Mouse (Mus musculus) hindbrain, embryonic 10.5 days (tissue): ENCODE data around the gene Mylk3. TPM values are rescaled to one million over a fixed set of nuclear protein-coding genes. Genes with fewer than 3 reads are reported as not detected.
A peak's percentile ranks its signal among the peaks of the same experiment; 100 is the strongest.

Experiments
- DNase-seq: peaks from one replicate; pipeline ENCODE4 v3.0.0-alpha.2; 2017; ENCODE audit warnings: low spot score
- H3K27ac ChIP-seq: fragments of 300-500 bp; sonication (generic); 2 replicates; pipeline ENCODE4 v1.5.1; 2016; ENCODE audit warnings: mild to moderate bottlenecking, moderate library complexity
- H3K27me3 ChIP-seq: fragments of 300-500 bp; sonication (generic); 2 replicates; pipeline ENCODE4 v1.6.1; 2016; ENCODE audit warnings: mild to moderate bottlenecking; ENCODE audit not compliant: poor library complexity, insufficient read depth, severe bottlenecking
- H3K36me3 ChIP-seq: fragments of 300-500 bp; sonication (generic); 2 replicates; pipeline ENCODE4 v1.6.1; 2016; ENCODE audit warnings: mild to moderate bottlenecking, moderate library complexity
- H3K4me1 ChIP-seq: fragments of 300-500 bp; sonication (generic); replicated peaks from 2 replicates; pipeline ENCODE4 v1.6.1; 2016; ENCODE audit warnings: mild to moderate bottlenecking
- H3K4me3 ChIP-seq: fragments of 300-500 bp; sonication (generic); 2 replicates; pipeline ENCODE4 v1.5.1; 2016; ENCODE audit warnings: mild to moderate bottlenecking, moderate library complexity
- H3K9me3 ChIP-seq: fragments of 300-500 bp; sonication (generic); 2 replicates; pipeline ENCODE4 v1.6.1; 2016; ENCODE audit warnings: mild to moderate bottlenecking, moderate library complexity
- WGBS: fragments of 180-500 bp; shearing (Covaris S2); methylation state at CpG from one replicate; pipeline ENCODE4 v1.1.7; 2016; 5-methylcytosine and 5-hydroxymethylcytosine counted together
- polyA plus RNA-seq: library from polyadenylated mRNA; unstranded; fragments of >200 nt; fragmentation: Nextera tagmentation; extraction: Ambion mirVana; gene quantifications from 2 replicates; pipeline ENCODE4 v1.2.1, GENCODE M21; 2016

Mylk3 gene
- polyA plus RNA-seq: 1.2 and 1.3 TPM in 2 replicates

DNA sequence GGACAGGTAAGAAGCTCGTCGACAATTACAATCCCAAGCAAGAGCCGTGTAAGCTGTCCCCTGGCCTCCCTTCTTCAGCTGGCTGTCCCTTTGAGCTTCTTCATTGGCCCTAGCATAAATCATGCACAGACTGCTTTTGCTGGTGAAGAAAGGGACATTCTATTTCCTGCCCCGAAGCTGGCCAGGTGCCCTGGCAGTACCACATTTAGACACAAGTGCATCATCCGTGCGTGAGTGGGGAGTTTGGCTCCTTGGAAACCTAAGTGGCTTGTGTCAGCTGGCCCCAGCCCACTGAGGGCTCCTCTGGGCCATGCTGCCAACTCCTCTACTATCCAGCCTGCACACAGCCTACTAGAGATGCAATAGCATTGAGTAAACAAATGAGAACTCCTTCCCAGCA lies at the start of gene Mylk3:
Gene Mylk3 (minus strand): TSS at position 141 of the 400 bp plus-strand sequence.
- Histone ChIP-seq H3K36me3 (no peaks in the 10 kb centered on the region), H3K4me1 (no peaks in the 10 kb centered on the region), H3K9me3 (no peaks in the 10 kb centered on the region), H3K27ac (no peak within 1 kb of the TSS), H3K27me3 (no peaks in the 10 kb centered on the region), H3K4me3 (no peak within 1 kb of the TSS)
- DNase-seq: no peak
- 90% methylated on average over 6 of the region's 6 CpGs for WGBS

DNA sequence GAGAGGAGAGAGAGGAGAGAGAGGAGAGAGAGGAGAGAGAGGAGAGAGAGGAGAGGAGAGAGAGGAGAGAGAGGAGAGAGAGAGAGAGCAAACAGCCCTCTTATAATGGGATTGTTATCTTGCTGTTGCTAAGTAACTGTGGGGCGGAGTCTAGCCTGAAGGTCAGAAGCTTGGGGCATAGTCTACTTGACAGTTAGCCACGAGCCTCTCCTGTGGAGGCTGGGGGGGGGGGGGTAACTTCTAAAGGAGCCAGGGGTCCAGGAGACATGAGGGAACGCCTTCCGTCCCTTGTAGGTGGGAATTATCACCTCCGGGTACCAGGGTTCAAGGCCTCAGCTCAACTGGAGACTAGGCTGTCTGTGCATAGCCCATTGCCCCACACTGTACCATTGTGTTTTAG lies 49.6 kb upstream of the Mylk3 start:
- peaks cover 25% of the 10 kb centered on the region for H3K4me1 ChIP-seq
- DNase-seq: no peak
- no peaks in the 10 kb centered on the region for H3K9me3 ChIP-seq
- H3K27me3 ChIP-seq: peaks cover 9% of the 10 kb centered on the region; the same call in 1 of the 2 replicates
- no peaks in the 10 kb centered on the region for H3K36me3 ChIP-seq
- H3K4me3 ChIP-seq: no peak overlapping the region
- no peak overlapping the region for H3K27ac ChIP-seq
- 52% methylated on average over 5 of the region's 5 CpGs for WGBS

DNA sequence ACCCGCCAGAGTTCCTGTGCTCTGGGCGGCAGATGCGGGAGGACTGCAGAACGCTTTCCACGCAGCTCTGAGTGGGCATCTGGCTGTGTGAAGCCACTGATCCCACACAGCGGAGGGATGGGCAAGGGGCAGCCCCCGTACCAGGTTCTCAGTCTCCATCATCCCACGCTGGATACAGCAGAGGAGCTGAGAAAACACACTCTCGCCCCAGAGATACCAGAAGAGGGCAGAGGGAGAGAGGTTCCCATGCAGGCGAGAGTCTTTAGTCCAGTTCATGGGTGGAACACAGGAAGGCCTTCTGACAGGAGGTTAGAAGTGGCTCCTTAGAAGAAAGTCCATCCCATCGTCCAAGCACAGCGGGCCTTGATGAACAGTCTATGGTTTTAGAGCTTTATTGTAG lies 48.7 kb upstream of the Mylk3 start:
- peaks cover 29% of the 10 kb centered on the region for H3K4me1 ChIP-seq
- 72% methylated on average over 12 of the region's 12 CpGs for WGBS

DNA sequence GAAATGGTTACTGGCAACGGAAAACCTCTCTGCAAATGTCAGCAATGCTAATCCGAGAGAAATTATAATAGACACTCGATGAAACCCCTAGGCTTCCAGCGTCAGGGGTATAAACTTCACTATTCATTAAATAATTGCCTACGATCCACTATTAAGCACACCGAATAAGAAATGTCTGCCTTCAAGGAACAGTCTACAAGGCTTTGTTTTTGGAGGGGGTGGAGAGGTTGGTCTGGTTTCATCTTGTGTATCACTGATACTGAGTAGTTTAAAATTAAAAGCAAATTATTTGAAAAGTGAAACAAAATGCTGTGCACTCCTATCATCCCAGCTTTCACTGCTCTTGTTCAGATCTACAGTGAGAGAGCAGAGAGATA lies 46.9 kb upstream of the Mylk3 start:
- H3K27ac ChIP-seq: peak overlapping the region; percentile 97
- H3K9me3 ChIP-seq: no peaks in the 10 kb centered on the region
- 5% methylated on average over 6 of the region's 6 CpGs for WGBS

More for the DNA sequence above, 48.7 kb upstream of the Mylk3 start:
- Histone ChIP-seq H3K4me3 (no peak overlapping the region), H3K27me3 (peaks cover 9% of the 10 kb centered on the region; the same call in 1 of the 2 replicates), H3K27ac (no peak overlapping the region), H3K9me3 (no peaks in the 10 kb centered on the region), H3K36me3 (no peaks in the 10 kb centered on the region)
- no peak for DNase-seq

DNA sequence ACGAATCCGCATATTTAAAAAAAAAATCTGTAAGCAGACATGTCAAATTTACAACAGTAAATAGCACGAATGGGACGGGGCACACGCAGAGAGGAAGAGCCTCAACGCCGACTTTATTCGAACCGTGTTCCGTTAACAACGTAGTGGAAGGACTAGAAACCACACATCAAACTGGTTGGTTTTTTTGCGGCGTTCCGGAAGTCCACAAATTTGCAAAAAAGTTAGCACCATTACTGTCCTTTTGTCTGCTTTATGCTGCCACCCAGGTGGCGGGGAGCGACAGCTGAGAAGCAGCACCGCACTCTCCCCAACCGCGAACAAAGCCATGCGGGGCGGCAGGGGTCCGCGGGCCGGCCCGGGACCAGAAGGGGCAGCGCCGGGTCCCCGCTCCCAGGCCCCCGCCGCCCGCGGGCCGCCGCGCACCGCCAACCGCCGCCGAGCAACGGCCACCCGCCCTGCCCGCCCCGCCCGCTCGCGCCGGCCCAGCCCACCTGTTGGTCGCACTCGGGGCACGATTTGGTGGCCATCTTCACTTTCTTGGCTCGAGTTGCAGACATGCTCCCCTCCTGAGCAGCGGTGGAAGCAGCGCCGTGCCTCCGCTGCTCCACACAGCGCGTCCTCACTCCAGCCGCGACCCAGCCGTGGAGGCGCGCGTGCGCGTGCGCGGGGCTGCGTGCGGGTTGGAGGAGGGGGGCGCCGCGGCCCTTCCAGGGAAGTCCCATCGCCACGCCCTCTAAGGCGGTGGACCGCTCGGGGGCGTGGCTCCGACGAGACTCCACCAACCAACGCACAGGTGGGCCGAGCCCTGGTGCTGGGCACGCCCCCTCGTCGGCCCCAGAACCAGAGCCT lies 46.2 kb upstream of the Mylk3 start, which contains the start of gene 4921524J17Rik:
Gene 4921524J17Rik (minus strand): TSS at position 666 of the 849 bp plus-strand sequence.
- no peaks in the 10 kb centered on the region for H3K9me3 ChIP-seq
- peak within 1 kb of the TSS; percentile 80 for H3K4me3 ChIP-seq
- H3K27ac ChIP-seq: peak within 1 kb of the TSS; percentile 97
- H3K4me1 ChIP-seq: peaks cover 48% of the 10 kb centered on the region
- peaks cover 9% of the 10 kb centered on the region; the same call in 1 of the 2 replicates for H3K27me3 ChIP-seq
- peak; percentile 96 for DNase-seq
- no peaks in the 10 kb centered on the region for H3K36me3 ChIP-seq
- under 1% methylated on average over 85 of the region's 85 CpGs for WGBS

More for the DNA sequence above, 46.9 kb upstream of the Mylk3 start:
- Histone ChIP-seq H3K36me3 (no peaks in the 10 kb centered on the region), H3K27me3 (peaks cover 9% of the 10 kb centered on the region; the same call in 1 of the 2 replicates), H3K4me1 (peaks cover 42% of the 10 kb centered on the region), H3K4me3 (peak overlapping the region; percentile 80)
- no peak for DNase-seq

DNA sequence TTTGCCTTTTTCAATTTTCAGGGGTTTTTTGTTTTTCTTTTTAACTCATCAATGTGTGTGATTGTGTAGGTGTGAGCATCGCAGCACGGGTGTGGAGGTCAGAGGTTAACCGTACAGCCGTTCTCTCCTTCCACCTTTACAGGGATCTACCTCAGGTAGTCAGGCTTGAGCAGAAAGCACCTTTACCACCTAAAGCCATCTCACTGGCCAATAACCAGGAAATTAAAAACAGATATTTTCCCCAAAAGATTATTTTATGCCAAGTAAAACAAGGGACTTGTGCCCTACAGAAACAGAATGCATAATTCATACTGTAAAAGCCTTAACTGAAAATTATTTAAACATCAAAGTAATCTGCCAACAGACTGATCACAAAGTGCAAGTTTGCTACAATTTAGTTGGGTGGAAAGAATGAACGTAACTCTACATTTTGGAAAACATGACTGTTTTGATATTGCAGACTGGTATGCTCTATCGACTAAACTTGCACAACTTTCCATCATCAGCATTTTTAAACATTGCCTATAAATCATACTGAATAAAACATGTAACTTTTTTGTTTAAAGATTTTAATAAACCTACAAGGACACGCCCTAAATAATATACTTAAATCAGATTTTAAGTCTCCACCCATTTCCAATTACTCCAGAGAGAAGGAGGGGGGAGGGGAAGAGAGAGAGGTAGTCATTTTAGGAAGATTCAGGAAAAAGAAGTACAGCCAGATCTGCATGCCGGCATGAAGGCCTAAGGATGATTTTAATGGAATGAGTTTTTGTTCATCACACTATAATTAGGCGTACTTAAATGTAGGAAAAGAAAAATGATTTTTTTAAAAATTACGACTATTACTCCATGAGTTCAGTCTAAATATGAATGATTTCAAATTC lies 45.4 kb upstream of the Mylk3 start:
- Histone ChIP-seq H3K9me3 (no peaks in the 10 kb centered on the region), H3K27me3 (peaks cover 9% of the 10 kb centered on the region; the same call in 1 of the 2 replicates), H3K27ac (peak overlapping the region; percentile 97), H3K4me1 (peaks cover 52% of the 10 kb centered on the region), H3K36me3 (no peaks in the 10 kb centered on the region), H3K4me3 (peak overlapping the region; percentile 80)
- no peak for DNase-seq
- WGBS: 20% methylated on average over 10 of the region's 10 CpGs

DNA sequence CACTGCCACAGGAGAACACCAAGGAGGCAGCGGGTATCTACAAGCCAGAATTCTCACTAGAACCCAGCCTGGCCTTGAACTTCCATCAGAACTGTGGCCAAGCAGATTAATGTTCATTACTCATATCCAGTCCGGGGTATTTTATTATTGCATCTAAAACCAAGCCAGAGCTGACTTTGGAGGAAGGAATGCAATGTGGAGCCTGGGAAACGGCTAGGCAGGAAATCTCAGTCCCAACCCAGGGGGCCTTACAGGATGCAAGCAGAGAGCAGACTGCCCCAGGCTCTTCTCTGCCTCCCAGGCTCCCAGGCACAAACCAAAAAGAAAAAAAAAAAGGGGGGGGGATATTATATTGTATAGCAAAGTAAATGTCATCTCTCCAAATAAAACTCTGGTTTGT lies 44.7 kb upstream of the Mylk3 start:
- 26% methylated on average over 3 of the region's 3 CpGs for WGBS
- Histone ChIP-seq H3K9me3 (no peaks in the 10 kb centered on the region), H3K27me3 (peaks cover 9% of the 10 kb centered on the region; the same call in 1 of the 2 replicates), H3K27ac (no peak overlapping the region), H3K4me1 (peaks cover 50% of the 10 kb centered on the region), H3K36me3 (0 out of 2 replicates have a peak, but pooled peaks cover 3% of the 10 kb centered on the region), H3K4me3 (peak overlapping the region; percentile 80)
- peak; percentile 16 for DNase-seq

DNA sequence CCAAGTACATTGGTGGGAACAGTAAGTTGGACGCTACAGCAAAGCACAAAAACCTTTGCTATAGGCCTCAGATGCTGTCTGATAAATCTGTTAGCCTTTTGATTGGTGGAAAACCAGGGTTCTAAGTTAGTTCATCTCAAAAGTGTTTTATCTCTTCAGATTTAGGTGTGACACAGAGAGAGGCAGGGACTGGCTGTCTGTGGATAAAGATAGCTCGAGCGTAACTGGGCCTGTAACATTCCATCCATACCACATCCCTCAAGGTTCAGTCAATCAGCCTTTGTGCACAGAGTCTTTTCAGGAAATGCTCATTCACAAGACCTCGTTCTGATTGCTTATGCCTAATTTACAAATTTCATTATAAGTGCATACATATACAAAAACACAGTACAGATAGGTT lies 43.1 kb upstream of the Mylk3 start:
- Histone ChIP-seq H3K4me3 (peak overlapping the region; percentile 24), H3K27ac (peak overlapping the region; percentile 51), H3K27me3 (peaks cover 2% of the 10 kb centered on the region; the same call in 1 of the 2 replicates), H3K4me1 (peaks cover 48% of the 10 kb centered on the region), H3K9me3 (no peaks in the 10 kb centered on the region), H3K36me3 (peaks cover 12% of the 10 kb centered on the region; the same call in 1 of the 2 replicates)
- no peak for DNase-seq
- 13% methylated on average over 4 of the region's 4 CpGs for WGBS

DNA sequence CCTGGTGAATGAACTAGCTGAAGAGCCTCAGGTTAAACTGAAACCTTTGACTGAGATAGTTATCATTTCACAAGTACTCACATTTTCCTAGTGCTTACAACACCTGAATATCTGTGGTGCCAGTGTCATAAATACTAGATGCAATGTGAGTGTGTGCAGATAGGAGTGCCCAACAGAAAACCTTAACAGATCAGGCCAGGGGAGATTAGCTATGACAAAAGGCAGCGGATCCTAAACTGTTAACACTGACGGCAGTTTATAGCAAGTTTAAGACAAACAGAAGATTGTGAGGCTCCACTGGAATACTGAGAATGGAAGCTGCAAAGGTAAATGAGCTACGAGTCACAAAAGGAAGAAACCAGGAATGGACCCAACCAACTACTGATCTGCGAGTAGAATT lies 40.9 kb upstream of the Mylk3 start:
- no peak for DNase-seq
- Histone ChIP-seq H3K27ac (no peak overlapping the region), H3K4me3 (no peak overlapping the region), H3K9me3 (no peaks in the 10 kb centered on the region), H3K27me3 (no peaks in the 10 kb centered on the region), H3K36me3 (peaks cover 26% of the 10 kb centered on the region), H3K4me1 (peaks cover 37% of the 10 kb centered on the region)
- 87% methylated on average over 4 of the region's 4 CpGs for WGBS

DNA sequence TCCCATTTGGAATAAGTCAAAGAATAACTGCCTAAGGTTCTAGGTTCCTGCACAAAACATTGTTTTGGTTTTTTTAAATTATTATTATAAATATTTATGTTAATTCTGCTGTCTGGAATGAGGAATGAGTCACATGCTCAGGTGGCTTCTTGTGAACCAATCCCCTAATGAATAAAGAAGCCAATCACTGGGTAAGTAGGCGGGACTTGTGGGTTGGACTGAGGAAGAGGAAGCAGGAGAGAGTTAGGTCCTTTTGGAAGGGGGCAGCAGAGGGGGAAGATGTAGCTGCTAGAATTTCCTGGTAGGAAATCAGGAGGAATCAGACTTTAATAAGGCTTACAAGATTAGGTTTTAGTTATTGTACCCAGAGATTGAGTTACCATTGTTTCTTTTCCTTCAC lies 35.2 kb upstream of the Mylk3 start:
- Histone ChIP-seq H3K4me3 (no peak overlapping the region), H3K36me3 (peaks cover 76% of the 10 kb centered on the region), H3K27ac (no peak overlapping the region), H3K27me3 (no peaks in the 10 kb centered on the region), H3K9me3 (no peaks in the 10 kb centered on the region), H3K4me1 (no peaks in the 10 kb centered on the region)
- DNase-seq: no peak
- 86% methylated on average over 1 of the region's 1 CpGs for WGBS

DNA sequence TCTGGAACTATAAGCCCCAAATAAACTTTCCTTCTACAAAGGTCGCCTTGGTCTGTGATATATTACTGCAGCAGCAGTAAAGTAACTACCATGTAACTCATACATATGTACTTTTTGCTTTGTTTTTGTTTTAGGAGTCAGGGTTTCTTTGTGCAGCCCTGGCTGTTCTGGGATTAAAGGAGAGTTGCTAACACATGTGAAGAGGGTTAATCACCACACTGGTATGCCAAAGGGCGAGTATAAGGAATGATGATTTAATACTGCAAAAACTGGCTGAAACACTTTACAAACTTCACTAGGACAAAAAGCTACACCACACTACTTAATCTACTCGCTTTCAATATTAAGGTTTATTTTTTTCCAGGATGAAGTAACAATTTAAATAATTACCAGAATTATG lies 22.4 kb upstream of the Mylk3 start:
- H3K36me3 ChIP-seq: peaks cover 30% of the 10 kb centered on the region; the same call in 1 of the 2 replicates
- DNase-seq: no peak
- 80% methylated on average over 3 of the region's 3 CpGs for WGBS
- H3K9me3 ChIP-seq: no peaks in the 10 kb centered on the region
- peaks cover 12% of the 10 kb centered on the region for H3K4me1 ChIP-seq
- no peak overlapping the region for H3K27ac ChIP-seq
- no peaks in the 10 kb centered on the region for H3K27me3 ChIP-seq
- H3K4me3 ChIP-seq: no peak overlapping the region

DNA sequence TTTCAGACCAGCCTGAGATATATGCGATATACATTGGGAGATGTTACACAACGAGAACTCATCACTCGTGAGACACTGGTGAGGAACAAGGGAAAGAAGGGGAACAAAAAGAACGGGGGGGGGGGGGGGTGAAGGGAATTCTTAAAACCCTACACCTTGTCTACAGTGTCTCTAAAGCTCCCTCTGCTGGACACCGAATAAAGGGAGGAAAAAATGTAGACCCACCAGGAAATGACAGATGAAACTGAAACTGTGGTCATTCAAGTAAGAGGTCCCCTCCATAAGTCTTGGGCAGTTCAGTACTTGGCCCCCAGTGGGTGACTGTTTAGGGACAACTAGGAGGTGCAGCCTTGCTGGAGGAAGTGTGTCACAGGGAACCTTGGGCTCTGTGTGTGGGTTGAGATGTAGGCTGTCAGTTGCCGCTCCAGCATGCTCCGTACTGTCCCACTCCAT lies 21.9 kb upstream of the Mylk3 start:
- DNase-seq: peak; percentile 6
- H3K9me3 ChIP-seq: no peaks in the 10 kb centered on the region
- H3K27ac ChIP-seq: no peak overlapping the region
- no peaks in the 10 kb centered on the region for H3K27me3 ChIP-seq
- H3K4me1 ChIP-seq: peaks cover 12% of the 10 kb centered on the region
- H3K4me3 ChIP-seq: no peak overlapping the region
- peaks cover 30% of the 10 kb centered on the region; the same call in 1 of the 2 replicates for H3K36me3 ChIP-seq
- WGBS: 69% methylated on average over 7 of the region's 7 CpGs
